Mouse (Mus musculus): ENCODE measurements around the gene Tmem213. TPM values are rescaled to one million over a fixed set of nuclear protein-coding genes. Genes with fewer than 3 reads are reported as not detected.

Tmem213 gene
- polyA plus RNA-seq, 1 experiment from 2014 or later, result not detected

- DNase-seq (ENCODE audit: low spot score) (no peak), ATAC-seq (ENCODE audit: low FRiP score) (no peak)
- 76% methylated on average over 11 of the region's 11 CpGs for WGBS
- no peaks in the 10 kb centered on the region for H3K9me3 ChIP-seq (ENCODE audit: control insufficient read depth, low read length)
- H3K36me3 ChIP-seq (replicated peaks; ENCODE audit: control insufficient read depth, insufficient read depth), result no peaks in the 10 kb centered on the region
- no peak overlapping the region for H3K4me2 ChIP-seq (replicated peaks)
- no peak overlapping the region for H3K27ac ChIP-seq
- H3K27me3 ChIP-seq (ENCODE audit: control insufficient read depth, insufficient read depth, low read length), result no peaks in the 10 kb centered on the region
- no peaks in the 10 kb centered on the region for H3K4me1 ChIP-seq (replicated peaks; ENCODE audit: control insufficient read depth, insufficient read depth, low read length)
- H3K9ac ChIP-seq, result no peak overlapping the region
- H3K4me3 ChIP-seq (replicated peaks; ENCODE audit: low read length), result no peak overlapping the region
Observed at GRCm38 (mm10) chr6:38081727-38082341, 27.2 kb upstream of the Tmem213 start.

DNA sequence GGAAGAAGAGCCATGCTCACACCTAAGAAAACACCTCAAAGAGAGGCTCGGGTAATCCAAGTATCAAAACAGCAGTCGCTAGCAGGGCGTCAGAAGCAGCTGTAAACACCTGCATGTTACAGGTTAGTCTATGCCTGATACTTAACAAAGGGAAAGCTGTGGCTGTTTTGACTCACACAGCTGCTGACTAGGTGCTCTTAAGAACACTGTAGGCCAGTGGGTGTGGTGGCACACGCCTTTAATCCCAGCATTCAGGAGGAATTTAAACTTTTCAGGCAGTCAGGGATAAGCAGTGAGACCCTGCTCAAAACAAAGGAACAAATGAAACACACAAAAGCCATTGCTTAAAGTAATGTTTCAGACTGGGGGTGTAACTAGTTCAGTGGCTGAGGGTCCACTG is 25.9 kb upstream of the Tmem213 start:
- Histone ChIP-seq H3K4me2 (replicated peaks) (no peak overlapping the region), H3K4me3 (replicated peaks; ENCODE audit: low read length) (no peak overlapping the region), H3K9me3 (ENCODE audit: control insufficient read depth, low read length) (no peaks in the 10 kb centered on the region), H3K4me1 (replicated peaks; ENCODE audit: control insufficient read depth, insufficient read depth, low read length) (no peaks in the 10 kb centered on the region), H3K27ac (no peak overlapping the region), H3K27me3 (ENCODE audit: control insufficient read depth, insufficient read depth, low read length) (no peaks in the 10 kb centered on the region), H3K36me3 (replicated peaks; ENCODE audit: control insufficient read depth, insufficient read depth) (no peaks in the 10 kb centered on the region), H3K9ac (no peak overlapping the region)
- ATAC-seq (ENCODE audit: low FRiP score), result no peak
- WGBS, result 58% methylated on average over 4 of the region's 4 CpGs
- DNase-seq (ENCODE audit: low spot score), result no peak

GRCm38 (mm10) chr6:38087242-38088026 is 21.6 kb upstream of the Tmem213 start:
- no peak for ATAC-seq (ENCODE audit: low FRiP score)
- 76% methylated on average over 9 of the region's 9 CpGs for WGBS

GRCm38 (mm10) chr6:38092539-38092938 is 16.5 kb upstream of the Tmem213 start:
- Histone ChIP-seq H3K27ac (no peak overlapping the region), H3K9ac (no peak overlapping the region), H3K36me3 (replicated peaks; ENCODE audit: control insufficient read depth, insufficient read depth) (no peaks in the 10 kb centered on the region), H3K4me3 (replicated peaks; ENCODE audit: low read length) (no peak overlapping the region), H3K27me3 (ENCODE audit: control insufficient read depth, insufficient read depth, low read length) (no peaks in the 10 kb centered on the region), H3K4me1 (replicated peaks; ENCODE audit: control insufficient read depth, insufficient read depth, low read length) (no peaks in the 10 kb centered on the region), H3K9me3 (ENCODE audit: control insufficient read depth, low read length) (no peaks in the 10 kb centered on the region), H3K4me2 (replicated peaks) (no peak overlapping the region)
- ATAC-seq (ENCODE audit: low FRiP score), result no peak
- DNase-seq (ENCODE audit: low spot score), result no peak
- 95% methylated on average over 8 of the region's 8 CpGs for WGBS

More at GRCm38 (mm10) chr6:38087242-38088026, 21.6 kb upstream of the Tmem213 start:
- Histone ChIP-seq H3K27me3 (ENCODE audit: control insufficient read depth, insufficient read depth, low read length) (no peaks in the 10 kb centered on the region), H3K9me3 (ENCODE audit: control insufficient read depth, low read length) (no peaks in the 10 kb centered on the region), H3K4me1 (replicated peaks; ENCODE audit: control insufficient read depth, insufficient read depth, low read length) (no peaks in the 10 kb centered on the region), H3K4me2 (replicated peaks) (no peak overlapping the region), H3K4me3 (replicated peaks; ENCODE audit: low read length) (no peak overlapping the region), H3K9ac (no peak overlapping the region), H3K27ac (no peak overlapping the region), H3K36me3 (replicated peaks; ENCODE audit: control insufficient read depth, insufficient read depth) (no peaks in the 10 kb centered on the region)
- no peak for DNase-seq (ENCODE audit: low spot score)

GRCm38 (mm10) chr6:38094701-38095100 is 14.4 kb upstream of the Tmem213 start:
- H3K9me3 ChIP-seq (ENCODE audit: control insufficient read depth, low read length), result no peaks in the 10 kb centered on the region
- no peak overlapping the region for H3K4me3 ChIP-seq (replicated peaks; ENCODE audit: low read length)
- no peaks in the 10 kb centered on the region for H3K36me3 ChIP-seq (replicated peaks; ENCODE audit: control insufficient read depth, insufficient read depth)
- no peaks in the 10 kb centered on the region for H3K27me3 ChIP-seq (ENCODE audit: control insufficient read depth, insufficient read depth, low read length)
- no peak overlapping the region for H3K27ac ChIP-seq
- no peaks in the 10 kb centered on the region for H3K4me1 ChIP-seq (replicated peaks; ENCODE audit: control insufficient read depth, insufficient read depth, low read length)
- no peak for DNase-seq (ENCODE audit: low spot score)
- no peak overlapping the region for H3K9ac ChIP-seq
- no peak for ATAC-seq (ENCODE audit: low FRiP score)
- H3K4me2 ChIP-seq (replicated peaks), result no peak overlapping the region
- WGBS, result 96% methylated on average over 10 of the region's 10 CpGs

- ATAC-seq (ENCODE audit: low FRiP score) (no peak), DNase-seq (ENCODE audit: low spot score) (no peak)
- Histone ChIP-seq H3K4me2 (replicated peaks) (no peak overlapping the region), H3K9ac (no peak overlapping the region), H3K4me3 (replicated peaks; ENCODE audit: low read length) (no peak overlapping the region), H3K36me3 (replicated peaks; ENCODE audit: control insufficient read depth, insufficient read depth) (no peaks in the 10 kb centered on the region), H3K4me1 (replicated peaks; ENCODE audit: control insufficient read depth, insufficient read depth, low read length) (no peaks in the 10 kb centered on the region), H3K9me3 (ENCODE audit: control insufficient read depth, low read length) (peaks cover 3% of the 10 kb centered on the region; the same call in 1 of the 2 replicates), H3K27me3 (ENCODE audit: control insufficient read depth, insufficient read depth, low read length) (no peaks in the 10 kb centered on the region), H3K27ac (no peak overlapping the region)
- 80% methylated on average over 5 of the region's 5 CpGs for WGBS
Observed at GRCm38 (mm10) chr6:38096961-38097370, 12.1 kb upstream of the Tmem213 start.

- Histone ChIP-seq H3K4me1 (replicated peaks; ENCODE audit: control insufficient read depth, insufficient read depth, low read length) (no peaks in the 10 kb centered on the region), H3K9me3 (ENCODE audit: control insufficient read depth, low read length) (peaks cover 3% of the 10 kb centered on the region; the same call in 1 of the 2 replicates), H3K36me3 (replicated peaks; ENCODE audit: control insufficient read depth, insufficient read depth) (no peaks in the 10 kb centered on the region), H3K4me3 (replicated peaks; ENCODE audit: low read length) (no peak overlapping the region), H3K4me2 (replicated peaks) (no peak overlapping the region), H3K9ac (no peak overlapping the region), H3K27ac (no peak overlapping the region), H3K27me3 (ENCODE audit: control insufficient read depth, insufficient read depth, low read length) (no peaks in the 10 kb centered on the region)
- DNase-seq (ENCODE audit: low spot score), result no peak
- 89% methylated on average over 7 of the region's 7 CpGs for WGBS
- no peak for ATAC-seq (ENCODE audit: low FRiP score)
Observed at GRCm38 (mm10) chr6:38102216-38102795, 6.7 kb upstream of the Tmem213 start.

DNA sequence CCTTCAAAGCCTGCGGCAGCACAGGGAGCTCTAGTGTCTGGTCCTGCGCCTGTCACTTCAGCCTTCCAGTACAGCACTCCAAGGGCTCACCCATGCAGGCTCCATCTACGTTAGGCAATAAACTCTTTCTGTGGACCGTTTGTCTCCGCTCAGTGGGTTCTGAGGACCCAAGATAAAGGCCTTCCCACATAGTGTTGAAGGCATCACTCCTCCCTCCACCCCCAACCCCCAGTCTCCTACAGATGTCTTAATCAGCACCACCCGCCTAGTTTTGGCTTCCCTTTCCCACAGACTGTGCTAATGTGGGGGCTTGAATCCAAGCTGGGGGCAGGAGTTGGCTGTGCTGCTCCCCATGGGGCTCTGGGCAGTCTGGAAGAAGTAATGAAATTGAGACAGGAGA is 5.3 kb upstream of the Tmem213 start:
- Histone ChIP-seq H3K27ac (no peak overlapping the region), H3K9me3 (ENCODE audit: control insufficient read depth, low read length) (peaks cover 3% of the 10 kb centered on the region; the same call in 1 of the 2 replicates), H3K27me3 (ENCODE audit: control insufficient read depth, insufficient read depth, low read length) (no peaks in the 10 kb centered on the region), H3K9ac (no peak overlapping the region), H3K36me3 (replicated peaks; ENCODE audit: control insufficient read depth, insufficient read depth) (no peaks in the 10 kb centered on the region), H3K4me3 (replicated peaks; ENCODE audit: low read length) (no peak overlapping the region), H3K4me1 (replicated peaks; ENCODE audit: control insufficient read depth, insufficient read depth, low read length) (no peaks in the 10 kb centered on the region), H3K4me2 (replicated peaks) (no peak overlapping the region)
- no peak for ATAC-seq (ENCODE audit: low FRiP score)
- DNase-seq (ENCODE audit: low spot score), result no peak
- WGBS, result 66% methylated on average over 6 of the region's 6 CpGs

GRCm38 (mm10) chr6:38105924-38106323 is 3.1 kb upstream of the Tmem213 start:
- no peak overlapping the region for H3K9ac ChIP-seq
- no peak overlapping the region for H3K27ac ChIP-seq
- WGBS, result 90% methylated on average over 9 of the region's 9 CpGs
- no peaks in the 10 kb centered on the region for H3K27me3 ChIP-seq (ENCODE audit: control insufficient read depth, insufficient read depth, low read length)
- H3K4me3 ChIP-seq (replicated peaks; ENCODE audit: low read length), result no peak overlapping the region
- no peaks in the 10 kb centered on the region for H3K4me1 ChIP-seq (replicated peaks; ENCODE audit: control insufficient read depth, insufficient read depth, low read length)
- H3K4me2 ChIP-seq (replicated peaks), result no peak overlapping the region
- DNase-seq (ENCODE audit: low spot score) (no peak), ATAC-seq (ENCODE audit: low FRiP score) (no peak)
- no peaks in the 10 kb centered on the region for H3K36me3 ChIP-seq (replicated peaks; ENCODE audit: control insufficient read depth, insufficient read depth)
- peaks cover 3% of the 10 kb centered on the region; the same call in 1 of the 2 replicates for H3K9me3 ChIP-seq (ENCODE audit: control insufficient read depth, low read length)
